Mouse (Mus musculus): ENCODE measurements around the gene Cox7a1.

Cox7a1 gene

DNA sequence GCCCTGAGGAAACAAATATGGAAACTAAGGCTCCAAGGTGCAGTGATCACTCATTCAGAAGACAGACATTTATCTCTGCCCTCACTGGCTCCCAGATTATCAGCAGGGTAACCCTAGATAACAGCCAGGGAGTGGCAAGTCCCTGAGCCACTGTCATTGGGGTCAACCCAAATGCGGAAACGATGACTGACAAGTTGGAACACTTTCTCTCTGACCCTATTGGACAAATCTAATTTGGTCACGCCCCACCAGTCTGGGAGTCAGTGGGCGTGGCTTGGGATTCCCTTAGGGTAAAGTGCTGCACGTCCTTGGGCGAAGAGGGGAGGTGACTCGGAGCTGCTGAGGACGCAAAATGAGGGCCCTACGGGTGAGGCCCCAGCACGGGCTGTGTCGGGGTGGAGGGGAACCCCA, at the start of gene Cox7a1:
Gene Cox7a1 (plus strand): TSS at position 266 of the 411 bp plus-strand sequence.
- in situ Hi-C loops (cut with MboI; ENCODE audit: unreplicated experiment in 2 of 2): loop anchor here in 1 of 2 experiments (5.0 kb wide), 1 partner anchor 33 kb away; no protein-coding TSS in a partner anchor

- in situ Hi-C loops (cut with MboI; ENCODE audit: unreplicated experiment in 2 of 2): no loop called here
Measured at GRCm38 (mm10) chr7:30136826-30137225, 47.1 kb upstream of the Cox7a1 start.

DNA sequence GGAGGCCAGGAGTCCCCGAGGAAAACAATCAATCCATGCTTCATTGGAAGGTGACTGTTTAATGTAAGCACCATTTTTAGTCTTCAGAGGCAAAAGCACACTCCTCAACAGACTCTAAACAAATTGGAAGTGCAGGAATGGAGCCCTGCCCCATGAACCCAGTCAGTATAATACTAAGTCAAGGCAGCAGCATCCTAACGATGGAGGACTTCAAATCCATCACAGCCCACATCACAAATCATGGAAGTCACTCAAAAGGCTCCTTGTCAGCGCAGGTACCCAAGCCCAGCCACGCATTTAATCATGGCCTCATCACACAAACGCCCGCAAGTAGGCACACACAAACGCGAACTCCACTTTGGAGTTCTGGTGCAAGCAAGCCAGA, 40.8 kb upstream of the Cox7a1 start:
- in situ Hi-C loops (cut with MboI; ENCODE audit: unreplicated experiment in 2 of 2): no loop called here

GRCm38 (mm10) chr7:30143555-30144209, 40.3 kb upstream of the Cox7a1 start:
- in situ Hi-C loops (cut with MboI; ENCODE audit: unreplicated experiment in 2 of 2): no loop called here

GRCm38 (mm10) chr7:30147011-30147410, 36.9 kb upstream of the Cox7a1 start:
- in situ Hi-C loops (cut with MboI; ENCODE audit: unreplicated experiment in 2 of 2): no loop called here

GRCm38 (mm10) chr7:30154040-30154439, 29.9 kb upstream of the Cox7a1 start:
- in situ Hi-C loops (cut with MboI; ENCODE audit: unreplicated experiment in 2 of 2): no loop called here

GRCm38 (mm10) chr7:30155507-30155906, 28.4 kb upstream of the Cox7a1 start:
- in situ Hi-C loops (cut with MboI; ENCODE audit: unreplicated experiment in 2 of 2): no loop called here

DNA sequence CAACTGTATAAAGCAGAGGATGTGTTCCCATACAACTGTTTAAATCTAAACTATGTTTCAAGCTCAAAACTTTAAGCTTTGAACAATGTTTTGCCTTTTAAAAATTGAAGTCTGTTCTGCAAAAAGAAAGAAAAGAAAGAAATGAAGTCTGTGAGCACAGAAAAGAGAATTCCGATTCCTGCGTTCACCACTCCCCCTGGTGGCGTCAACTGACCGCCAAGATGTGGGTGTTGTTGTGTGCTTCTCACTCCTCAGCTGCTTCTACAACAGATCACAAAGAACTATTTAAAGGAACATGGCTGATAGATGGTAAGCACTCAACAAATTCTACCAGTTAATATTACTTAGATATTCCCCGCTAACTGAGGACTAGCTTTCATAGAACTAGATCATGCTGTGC, 20.8 kb upstream of the Cox7a1 start:
- in situ Hi-C loops (cut with MboI; ENCODE audit: unreplicated experiment in 2 of 2): no loop called here

DNA sequence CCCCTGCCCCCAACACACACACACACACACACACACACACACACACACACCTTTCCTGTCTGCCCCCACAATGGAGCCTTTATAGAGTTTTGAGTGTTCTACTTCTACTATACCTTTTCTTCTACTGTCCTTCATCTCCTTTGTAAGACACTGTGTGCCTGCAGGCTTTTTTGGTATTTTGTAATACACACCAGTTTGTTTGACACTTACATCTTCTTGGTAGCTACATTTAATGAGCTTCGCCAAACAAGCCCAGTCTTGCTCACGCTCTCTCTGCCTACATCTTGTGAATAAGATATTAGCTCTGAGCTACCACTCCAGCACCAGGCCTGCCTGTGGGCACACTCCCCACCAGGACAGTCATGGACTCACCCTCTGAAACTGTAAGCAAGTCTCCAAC, 19.2 kb upstream of the Cox7a1 start:
- in situ Hi-C loops (cut with MboI; ENCODE audit: unreplicated experiment in 2 of 2): no loop called here

- in situ Hi-C loops (cut with MboI; ENCODE audit: unreplicated experiment in 2 of 2): no loop called here
Measured at GRCm38 (mm10) chr7:30168914-30169582, 14.9 kb upstream of the Cox7a1 start.

DNA sequence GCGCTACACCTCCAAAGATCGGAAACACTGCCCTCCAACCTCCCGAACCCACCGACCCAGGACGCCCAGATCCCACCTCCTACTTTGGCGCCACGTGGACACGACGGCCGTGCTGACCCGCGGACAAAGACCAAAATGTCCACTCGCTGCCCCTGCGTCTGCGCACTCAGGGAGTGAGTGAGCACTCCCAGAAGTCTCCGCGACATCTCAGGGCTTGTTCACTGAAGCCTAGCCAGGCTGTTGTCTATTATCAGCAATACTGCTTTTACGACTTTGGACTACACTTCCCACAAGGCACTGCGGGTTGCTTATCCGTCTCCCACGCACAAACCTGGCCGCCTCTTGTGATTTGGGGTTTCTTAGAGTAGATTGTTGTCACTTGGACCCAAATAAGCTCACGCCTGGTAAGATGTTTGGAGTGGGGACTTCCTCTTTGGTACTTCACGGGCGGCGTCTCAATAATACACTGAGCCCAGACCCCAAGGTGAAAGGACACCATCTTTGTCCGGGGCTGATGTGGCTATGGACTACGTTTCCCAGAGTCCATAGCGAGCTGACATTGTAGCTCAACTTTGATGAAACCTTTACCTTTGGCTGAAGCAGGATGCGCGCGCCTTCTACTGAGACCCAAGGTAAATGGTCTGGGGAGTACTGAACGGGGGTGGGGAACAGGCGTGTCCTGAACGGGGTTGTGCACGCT, 14.2 kb upstream of the Cox7a1 start, which contains the start of gene Zfp146:
Gene Zfp146 (minus strand): TSS at position 168 of the 700 bp plus-strand sequence.
- in situ Hi-C loops (cut with MboI; ENCODE audit: unreplicated experiment in 2 of 2): loop anchor here in 1 of 2 experiments (5.0 kb wide), 1 partner anchor 43 kb away; no protein-coding TSS in a partner anchor

GRCm38 (mm10) chr7:30170283-30170951, 13.5 kb upstream of the Cox7a1 start:
- in situ Hi-C loops (cut with MboI; ENCODE audit: unreplicated experiment in 2 of 2): loop anchor here in 1 of 2 experiments (5.0 kb wide), 1 partner anchor 42 kb away; no protein-coding TSS in a partner anchor

- in situ Hi-C loops (cut with MboI; ENCODE audit: unreplicated experiment in 2 of 2): no loop called here
Measured at GRCm38 (mm10) chr7:30176474-30176873, 7.5 kb upstream of the Cox7a1 start.

GRCm38 (mm10) chr7:30178256-30178655, 5.7 kb upstream of the Cox7a1 start:
- in situ Hi-C loops (cut with MboI; ENCODE audit: unreplicated experiment in 2 of 2): no loop called here

- in situ Hi-C loops (cut with MboI; ENCODE audit: unreplicated experiment in 2 of 2): loop anchor here in 1 of 2 experiments (5.0 kb wide), 1 partner anchor 36 kb away; no protein-coding TSS in a partner anchor
Measured at GRCm38 (mm10) chr7:30181308-30181707, 2.6 kb upstream of the Cox7a1 start.

DNA sequence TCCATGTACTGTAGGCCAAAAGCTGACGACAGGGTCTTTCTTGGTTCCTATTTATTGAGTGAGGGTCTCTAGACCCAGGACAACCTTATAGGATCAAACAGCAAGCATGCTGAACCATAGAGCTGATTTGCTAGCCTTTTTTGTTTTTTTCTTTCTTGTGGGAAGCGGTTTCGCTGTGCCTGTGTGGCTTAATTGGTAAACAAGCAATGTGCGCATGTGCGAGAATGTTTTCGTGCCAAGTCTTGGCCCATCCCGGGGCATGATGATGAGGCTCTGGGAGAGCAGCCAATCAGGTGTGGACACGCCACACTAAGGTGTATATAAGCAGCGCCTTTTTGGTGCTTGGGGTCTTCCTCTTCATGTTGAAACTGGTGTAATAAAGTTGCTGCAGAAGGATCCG, 2.0 kb upstream of the Cox7a1 start:
- in situ Hi-C loops (cut with MboI; ENCODE audit: unreplicated experiment in 2 of 2): loop anchor here in 1 of 2 experiments (5.0 kb wide), 1 partner anchor 35 kb away; no protein-coding TSS in a partner anchor

- in situ Hi-C loops (cut with MboI; ENCODE audit: unreplicated experiment in 2 of 2): loop anchor here in 1 of 2 experiments (5.0 kb wide), 1 partner anchor 34 kb away; no protein-coding TSS in a partner anchor
Measured at GRCm38 (mm10) chr7:30183189-30183588, 755 bp upstream of the Cox7a1 start.

- in situ Hi-C loops (cut with MboI; ENCODE audit: unreplicated experiment in 2 of 2): loop anchor here in 1 of 2 experiments (5.0 kb wide), 1 partner anchor 33 kb away; no protein-coding TSS in a partner anchor
Measured at GRCm38 (mm10) chr7:30184641-30185348, 851 bp downstream of the Cox7a1 start.

DNA sequence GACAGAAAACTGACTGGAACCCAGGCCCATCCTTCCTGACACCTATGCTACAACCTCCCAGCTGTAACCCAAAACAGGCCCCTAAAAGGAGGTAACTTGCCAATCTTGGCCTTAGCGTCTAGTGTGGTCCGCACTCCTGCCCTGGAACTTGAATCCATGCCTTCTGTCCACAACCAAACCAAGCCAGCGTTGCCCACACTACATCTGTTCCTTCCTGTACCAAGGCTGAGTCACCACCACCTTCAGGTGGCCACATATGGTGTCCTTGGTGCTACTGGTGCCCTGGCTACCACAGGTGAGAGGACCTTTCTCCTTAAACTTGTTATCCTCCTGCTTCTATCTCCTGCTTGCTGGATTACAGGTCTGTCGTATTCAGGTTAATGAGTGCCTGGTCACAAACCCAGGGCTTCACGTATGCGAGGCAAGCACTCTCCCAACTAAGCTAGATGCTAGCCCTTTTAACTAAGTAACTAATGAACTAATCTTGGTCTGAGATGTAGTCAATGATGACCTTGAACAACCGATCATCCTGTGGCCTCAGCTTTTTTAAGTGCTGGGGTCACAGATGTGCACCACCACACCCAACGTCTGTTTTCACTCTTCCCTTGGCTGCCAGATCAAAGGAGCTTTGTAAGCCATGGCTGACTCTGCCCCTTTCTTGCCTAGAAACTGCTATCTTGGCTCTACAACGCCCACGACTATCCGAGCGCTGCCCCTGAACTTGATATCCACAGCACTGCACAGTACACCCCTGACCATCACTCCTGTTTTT, 4.6 kb downstream of the Cox7a1 start:
- in situ Hi-C loops (cut with MboI; ENCODE audit: unreplicated experiment in 2 of 2): no loop called here
